Mouse (Mus musculus): Measurements from ENCODE around the gene Cdiptos. TPM values are rescaled to one million over a fixed set of nuclear protein-coding genes. Genes with fewer than 3 reads are reported as not detected.

The Cdiptos gene
- polyA plus RNA-seq, 1 experiment from 2014 or later, result 1.1 TPM

GRCm38 (mm10) chr7:126967361-126967760, 8.5 kb downstream of the Cdiptos start:
- Histone ChIP-seq H3K4me1 (replicated peaks) (no peaks in the 10 kb centered on the region; the same call in 1 of the 2 replicates), H3K36me3 (no peaks in the 10 kb centered on the region), H3K27me3 (peaks cover 27% of the 10 kb centered on the region), H3K4me2 (no peak overlapping the region), H3K9ac (replicated peaks) (0 out of 2 replicates have a peak overlapping the region, but pooled peaks have one; percentile 8), H3K27ac (no peak overlapping the region), H3K9me3 (no peaks in the 10 kb centered on the region), H3K4me3 (replicated peaks) (no peak overlapping the region)
- WGBS, result 64% methylated on average over 6 of the region's 6 CpGs
- ATAC-seq (ENCODE audit: insufficient number of reproducible peaks, insufficient read depth, low FRiP score, low TSS enrichment, low read depth), result no peak

DNA sequence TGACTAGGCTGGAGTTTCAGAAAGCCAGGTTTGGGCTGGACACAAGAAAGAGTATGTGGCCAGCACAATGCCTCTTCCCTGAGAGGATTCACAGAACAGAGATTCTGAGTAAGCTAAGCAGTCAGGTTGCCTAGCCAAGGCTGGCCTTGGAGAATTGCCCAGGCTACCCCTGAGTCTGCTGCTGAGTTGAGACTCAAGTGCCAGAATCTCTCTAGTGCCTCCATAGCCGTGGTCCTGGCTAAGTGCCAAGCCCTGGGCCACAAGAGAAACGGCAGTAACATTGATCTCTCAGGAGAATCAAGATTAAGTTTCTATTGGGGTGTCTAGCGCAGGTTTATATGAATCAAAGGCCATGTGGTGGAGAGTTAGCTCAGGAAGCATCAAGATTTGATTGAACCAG, 10.3 kb downstream of the Cdiptos start:
- Histone ChIP-seq H3K4me1 (replicated peaks) (no peaks in the 10 kb centered on the region; the same call in 1 of the 2 replicates), H3K27ac (no peak overlapping the region), H3K27me3 (peaks cover 35% of the 10 kb centered on the region), H3K9ac (replicated peaks) (no peak overlapping the region), H3K36me3 (no peaks in the 10 kb centered on the region), H3K9me3 (no peaks in the 10 kb centered on the region), H3K4me2 (no peak overlapping the region), H3K4me3 (replicated peaks) (no peak overlapping the region)
- WGBS, result 76% methylated on average over 3 of the region's 3 CpGs
- no peak for ATAC-seq (ENCODE audit: insufficient number of reproducible peaks, insufficient read depth, low FRiP score, low TSS enrichment, low read depth)

GRCm38 (mm10) chr7:126963548-126964286, 12.2 kb downstream of the Cdiptos start:
- no peak overlapping the region for H3K9ac ChIP-seq (replicated peaks)
- WGBS, result 26% methylated on average over 19 of the region's 19 CpGs
- no peaks in the 10 kb centered on the region; the same call in 1 of the 2 replicates for H3K4me1 ChIP-seq (replicated peaks)
- peak overlapping the region; percentile 41 for H3K4me2 ChIP-seq
- peak overlapping the region; percentile 14; the same call in 1 of the 2 replicates for H3K4me3 ChIP-seq (replicated peaks)
- no peak overlapping the region for H3K27ac ChIP-seq
- no peaks in the 10 kb centered on the region for H3K9me3 ChIP-seq
- ATAC-seq (ENCODE audit: insufficient number of reproducible peaks, insufficient read depth, low FRiP score, low TSS enrichment, low read depth), result no peak
- H3K36me3 ChIP-seq, result no peaks in the 10 kb centered on the region
- peaks cover 35% of the 10 kb centered on the region for H3K27me3 ChIP-seq

DNA sequence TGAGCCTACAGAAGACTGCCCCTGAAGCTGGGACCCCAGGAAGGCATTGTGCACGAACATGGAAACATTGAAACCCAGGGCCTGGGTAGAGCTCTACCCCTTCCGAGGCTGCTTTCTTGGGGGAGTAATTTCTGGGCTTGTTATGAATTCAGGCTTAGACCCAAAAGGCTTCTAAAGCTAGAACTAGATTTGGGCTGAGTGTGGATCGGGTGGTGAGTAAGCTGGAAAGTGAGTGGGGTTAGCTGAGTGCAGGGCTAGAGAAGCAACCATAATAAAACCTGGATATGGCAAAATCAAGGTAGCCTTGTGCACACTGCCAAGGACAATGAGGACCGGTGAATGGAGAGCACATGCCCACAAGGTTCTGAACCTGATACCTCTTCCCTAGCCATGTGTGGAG, 13.9 kb downstream of the Cdiptos start:
- peaks cover 35% of the 10 kb centered on the region for H3K27me3 ChIP-seq
- no peak for ATAC-seq (ENCODE audit: insufficient number of reproducible peaks, insufficient read depth, low FRiP score, low TSS enrichment, low read depth)
- H3K27ac ChIP-seq, result no peak overlapping the region
- no peak overlapping the region for H3K4me2 ChIP-seq
- H3K36me3 ChIP-seq, result no peaks in the 10 kb centered on the region
- H3K4me3 ChIP-seq (replicated peaks), result no peak overlapping the region
- H3K9me3 ChIP-seq, result no peaks in the 10 kb centered on the region
- H3K9ac ChIP-seq (replicated peaks), result no peak overlapping the region
- 81% methylated on average over 4 of the region's 4 CpGs for WGBS
- no peaks in the 10 kb centered on the region; the same call in 1 of the 2 replicates for H3K4me1 ChIP-seq (replicated peaks)

- Histone ChIP-seq H3K36me3 (no peaks in the 10 kb centered on the region), H3K27me3 (peaks cover 35% of the 10 kb centered on the region), H3K27ac (no peak overlapping the region), H3K4me1 (replicated peaks) (no peaks in the 10 kb centered on the region; the same call in 1 of the 2 replicates), H3K4me2 (no peak overlapping the region), H3K9me3 (no peaks in the 10 kb centered on the region), H3K4me3 (replicated peaks) (no peak overlapping the region), H3K9ac (replicated peaks) (no peak overlapping the region)
- no peak for ATAC-seq (ENCODE audit: insufficient number of reproducible peaks, insufficient read depth, low FRiP score, low TSS enrichment, low read depth)
- 87% methylated on average over 5 of the region's 5 CpGs for WGBS
Observed at GRCm38 (mm10) chr7:126961095-126961494, 14.8 kb downstream of the Cdiptos start.

GRCm38 (mm10) chr7:126959780-126960179, 16.1 kb downstream of the Cdiptos start:
- no peak for ATAC-seq (ENCODE audit: insufficient number of reproducible peaks, insufficient read depth, low FRiP score, low TSS enrichment, low read depth)
- Histone ChIP-seq H3K4me2 (no peak overlapping the region), H3K9me3 (no peaks in the 10 kb centered on the region), H3K27me3 (peaks cover 29% of the 10 kb centered on the region), H3K27ac (no peak overlapping the region), H3K9ac (replicated peaks) (no peak overlapping the region), H3K4me1 (replicated peaks) (no peaks in the 10 kb centered on the region; the same call in 1 of the 2 replicates), H3K4me3 (replicated peaks) (no peak overlapping the region), H3K36me3 (no peaks in the 10 kb centered on the region)
- 62% methylated on average over 9 of the region's 9 CpGs for WGBS

GRCm38 (mm10) chr7:126955125-126955524, 20.8 kb downstream of the Cdiptos start:
- no peak for ATAC-seq (ENCODE audit: insufficient number of reproducible peaks, insufficient read depth, low FRiP score, low TSS enrichment, low read depth)
- Histone ChIP-seq H3K4me1 (replicated peaks) (peaks cover 12% of the 10 kb centered on the region), H3K36me3 (no peaks in the 10 kb centered on the region), H3K4me3 (replicated peaks) (no peak overlapping the region), H3K27ac (no peak overlapping the region), H3K9me3 (no peaks in the 10 kb centered on the region), H3K9ac (replicated peaks) (no peak overlapping the region), H3K27me3 (peaks cover 39% of the 10 kb centered on the region), H3K4me2 (no peak overlapping the region)
- 59% methylated on average over 3 of the region's 3 CpGs for WGBS

DNA sequence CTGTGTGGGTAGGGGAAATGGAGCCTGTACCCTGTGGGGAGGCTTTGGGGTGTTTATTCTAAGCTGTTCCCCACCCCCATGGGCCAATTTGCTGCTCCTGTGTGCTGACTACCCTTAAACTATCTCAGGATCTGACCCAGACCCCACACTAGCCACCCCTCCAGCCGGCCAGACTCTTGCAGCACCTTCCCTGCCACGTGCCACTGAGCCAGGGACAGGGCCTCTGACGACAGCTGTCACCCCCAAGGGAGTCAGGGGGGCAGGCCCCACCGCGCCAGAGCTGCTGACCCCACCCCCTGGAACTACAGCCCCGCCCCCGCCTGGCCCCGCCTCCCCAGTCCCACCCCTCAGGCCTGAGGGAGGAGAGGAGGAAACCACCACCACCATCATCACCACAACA, 23.3 kb downstream of the Cdiptos start:
- no peak overlapping the region for H3K4me3 ChIP-seq (replicated peaks)
- no peaks in the 10 kb centered on the region for H3K36me3 ChIP-seq
- no peak overlapping the region for H3K4me2 ChIP-seq
- ATAC-seq (ENCODE audit: insufficient number of reproducible peaks, insufficient read depth, low FRiP score, low TSS enrichment, low read depth), result no peak
- under 1% methylated on average over 8 of the region's 8 CpGs for whole genome bisulfite sequencing
- no peaks in the 10 kb centered on the region for H3K9me3 ChIP-seq
- peaks cover 21% of the 10 kb centered on the region for H3K4me1 ChIP-seq (replicated peaks)
- H3K27ac ChIP-seq, result no peak overlapping the region
- peaks cover 59% of the 10 kb centered on the region for H3K27me3 ChIP-seq
- no peak overlapping the region for H3K9ac ChIP-seq (replicated peaks)

- no peak overlapping the region for H3K4me3 ChIP-seq (replicated peaks)
- H3K9me3 ChIP-seq, result no peaks in the 10 kb centered on the region
- H3K4me1 ChIP-seq (replicated peaks), result peaks cover 21% of the 10 kb centered on the region
- H3K27ac ChIP-seq, result no peak overlapping the region
- no peak overlapping the region for H3K9ac ChIP-seq (replicated peaks)
- no peak overlapping the region for H3K4me2 ChIP-seq
- no peak for ATAC-seq (ENCODE audit: insufficient number of reproducible peaks, insufficient read depth, low FRiP score, low TSS enrichment, low read depth)
- H3K36me3 ChIP-seq, result no peaks in the 10 kb centered on the region
- 24% methylated on average over 4 of the region's 4 CpGs for WGBS
- H3K27me3 ChIP-seq, result peaks cover 59% of the 10 kb centered on the region
Observed at GRCm38 (mm10) chr7:126951741-126952140, 24.2 kb downstream of the Cdiptos start.

GRCm38 (mm10) chr7:126950647-126951615, 25.0 kb downstream of the Cdiptos start:
- H3K27me3 ChIP-seq, result peaks cover 59% of the 10 kb centered on the region
- no peak overlapping the region for H3K27ac ChIP-seq
- ATAC-seq (ENCODE audit: insufficient number of reproducible peaks, insufficient read depth, low FRiP score, low TSS enrichment, low read depth), result no peak
- H3K4me1 ChIP-seq (replicated peaks), result peaks cover 21% of the 10 kb centered on the region
- WGBS, result 5% methylated on average over 26 of the region's 26 CpGs
- H3K9me3 ChIP-seq, result no peaks in the 10 kb centered on the region
- H3K36me3 ChIP-seq, result no peaks in the 10 kb centered on the region
- H3K9ac ChIP-seq (replicated peaks), result no peak overlapping the region
- 0 out of 2 replicates have a peak overlapping the region, but pooled peaks have one; percentile 7 for H3K4me3 ChIP-seq (replicated peaks)
- H3K4me2 ChIP-seq, result peak overlapping the region; percentile 100; the same call in 1 of the 2 replicates

All from limb, embryonic 12.5 days (tissue).